Mouse (Mus musculus) kidney, embryonic 14.5 days (tissue): ENCODE data around the gene Lrmp. TPM values are rescaled to one million over a fixed set of nuclear protein-coding genes. Genes with fewer than 3 reads are reported as not detected.
A peak's percentile ranks its signal among the peaks of the same experiment; 100 is the strongest.

Experiments
- ATAC-seq: fragments of 200-750 bp; cut with Nextera tagmentation; 2 replicates; pipeline ENCODE4 v1.8.0; 2017; ENCODE audit warnings: moderate number of reproducible peaks, mild to moderate bottlenecking, moderate TSS enrichment, moderate library complexity; ENCODE audit not compliant: low FRiP score, low TSS enrichment
- H3K27ac ChIP-seq: fragments of 300-500 bp; sonication (generic); 2 replicates; pipeline ENCODE4 v1.5.1; 2014; ENCODE audit warnings: low read depth, mild to moderate bottlenecking, low read length, moderate library complexity, mixed read lengths
- H3K27me3 ChIP-seq: fragments of 300-500 bp; sonication (generic); 2 replicates; pipeline ENCODE4 v1.6.1; 2014; ENCODE audit warnings: mild to moderate bottlenecking, low read length; ENCODE audit not compliant: control insufficient read depth, insufficient read depth
- H3K36me3 ChIP-seq: fragments of 300-500 bp; sonication (generic); 2 replicates; pipeline ENCODE4 v1.6.1; 2014; ENCODE audit warnings: low read length, mixed read lengths; ENCODE audit not compliant: control insufficient read depth, insufficient read depth
- H3K4me1 ChIP-seq: fragments of 300-500 bp; sonication (generic); 2 replicates; pipeline ENCODE4 v1.6.1; 2014; ENCODE audit warnings: low read length, mixed read lengths; ENCODE audit not compliant: control insufficient read depth, insufficient read depth
- H3K4me2 ChIP-seq: fragments of 300-500 bp; sonication (generic); replicated peaks from 2 replicates; pipeline ENCODE4 v1.6.1; 2014; ENCODE audit warnings: low read depth, mild to moderate bottlenecking, low read length
- H3K4me3 ChIP-seq: fragments of 300-500 bp; sonication (generic); 2 replicates; pipeline ENCODE4 v1.5.1; 2014; ENCODE audit warnings: mild to moderate bottlenecking, low read length
- H3K9ac ChIP-seq: fragments of 300-500 bp; sonication (generic); 2 replicates; pipeline ENCODE4 v1.6.1; 2014; ENCODE audit warnings: low read depth, mild to moderate bottlenecking, low read length, moderate library complexity
- H3K9me3 ChIP-seq: fragments of 300-500 bp; sonication (generic); 2 replicates; pipeline ENCODE4 v1.6.1; 2016; ENCODE audit warnings: low read length; ENCODE audit not compliant: control insufficient read depth
- whole genome bisulfite sequencing: fragments of 180-500 bp; shearing (Covaris S2); extraction: QIAGEN DNeasy Blood & Tissue Kit; methylation state at CpG from one replicate; pipeline ENCODE4 v1.1.7; 2014; 5-methylcytosine and 5-hydroxymethylcytosine counted together
- polyA plus RNA-seq: library from polyadenylated mRNA; unstranded; fragments of >200 nt; fragmentation: Nextera tagmentation; extraction: Ambion mirVana; gene quantifications from 2 replicates; pipeline ENCODE4 v1.2.1, GENCODE M21; 2014

The Lrmp gene
- polyA plus RNA-seq, 1 experiment from 2014 or later: 1.0 TPM

DNA sequence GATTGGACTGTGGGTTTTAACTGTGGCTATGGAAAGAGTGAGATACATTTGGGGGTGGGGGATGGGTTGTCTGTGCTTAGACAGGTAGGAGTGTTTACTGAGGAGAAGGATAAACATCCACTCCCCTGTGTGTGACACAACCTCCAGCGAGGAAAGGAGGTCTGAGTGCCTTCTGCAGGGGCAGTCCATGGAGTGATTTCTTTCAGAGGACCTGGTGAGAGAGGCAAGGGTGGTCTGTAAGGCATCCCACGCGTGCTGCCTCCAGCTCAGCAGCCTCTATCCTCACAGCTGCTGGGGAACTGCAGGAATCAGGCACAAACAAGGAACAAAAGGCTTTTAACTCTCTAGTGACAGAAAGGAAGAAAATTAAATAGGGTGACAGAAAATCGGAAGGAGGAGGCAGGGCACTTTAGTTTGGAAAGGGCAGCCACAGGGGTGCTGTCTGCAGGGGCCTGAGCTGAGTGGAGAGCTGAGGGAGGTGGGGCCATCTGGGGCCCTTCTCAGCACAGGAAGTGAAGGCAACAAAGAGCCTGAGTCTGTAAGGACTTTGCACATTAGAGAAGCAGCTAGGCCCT is 732 bp downstream of the Lrmp start:
- ATAC-seq: 0 out of 2 replicates have a peak, but pooled peaks have one; percentile 32
- Histone ChIP-seq H3K4me2 (0 out of 2 replicates have a peak overlapping the region, but pooled peaks have one; percentile 8), H3K4me1 (peaks cover 6% of the 10 kb centered on the region; the same call in 1 of the 2 replicates), H3K36me3 (no peaks in the 10 kb centered on the region), H3K27me3 (no peaks in the 10 kb centered on the region), H3K9me3 (no peaks in the 10 kb centered on the region), H3K4me3 (no peak overlapping the region), H3K9ac (0 out of 2 replicates have a peak overlapping the region, but pooled peaks have one; percentile 28), H3K27ac (no peak overlapping the region)
- 10% methylated on average over 4 of the region's 4 CpGs for WGBS

DNA sequence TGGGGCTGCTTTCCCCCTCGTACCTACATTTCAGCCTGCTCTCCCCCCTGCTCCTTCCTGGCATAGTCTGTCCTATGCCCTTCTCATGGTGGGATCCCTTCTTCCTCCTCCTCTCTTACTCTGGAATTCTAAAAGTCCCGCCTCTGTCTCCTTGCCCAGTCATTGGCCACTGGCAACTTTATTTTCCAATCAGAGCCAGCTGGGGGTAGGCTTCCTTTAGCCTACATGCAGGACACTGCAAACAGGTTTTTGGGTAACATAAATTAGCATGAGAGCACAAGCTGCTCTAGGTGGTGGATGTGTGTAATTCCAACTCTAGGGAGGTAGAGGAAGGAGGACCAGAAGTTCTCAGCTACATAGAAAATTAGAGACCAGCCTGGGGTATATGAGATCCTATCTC is 4.6 kb downstream of the Lrmp start:
- no peak for ATAC-seq
- no peak overlapping the region for H3K9ac ChIP-seq
- H3K9me3 ChIP-seq: no peaks in the 10 kb centered on the region
- WGBS: 64% methylated on average over 2 of the region's 2 CpGs
- H3K27me3 ChIP-seq: no peaks in the 10 kb centered on the region
- H3K36me3 ChIP-seq: no peaks in the 10 kb centered on the region
- H3K4me2 ChIP-seq: no peak overlapping the region
- H3K27ac ChIP-seq: no peak overlapping the region
- peaks cover 6% of the 10 kb centered on the region; the same call in 1 of the 2 replicates for H3K4me1 ChIP-seq
- H3K4me3 ChIP-seq: no peak overlapping the region

DNA sequence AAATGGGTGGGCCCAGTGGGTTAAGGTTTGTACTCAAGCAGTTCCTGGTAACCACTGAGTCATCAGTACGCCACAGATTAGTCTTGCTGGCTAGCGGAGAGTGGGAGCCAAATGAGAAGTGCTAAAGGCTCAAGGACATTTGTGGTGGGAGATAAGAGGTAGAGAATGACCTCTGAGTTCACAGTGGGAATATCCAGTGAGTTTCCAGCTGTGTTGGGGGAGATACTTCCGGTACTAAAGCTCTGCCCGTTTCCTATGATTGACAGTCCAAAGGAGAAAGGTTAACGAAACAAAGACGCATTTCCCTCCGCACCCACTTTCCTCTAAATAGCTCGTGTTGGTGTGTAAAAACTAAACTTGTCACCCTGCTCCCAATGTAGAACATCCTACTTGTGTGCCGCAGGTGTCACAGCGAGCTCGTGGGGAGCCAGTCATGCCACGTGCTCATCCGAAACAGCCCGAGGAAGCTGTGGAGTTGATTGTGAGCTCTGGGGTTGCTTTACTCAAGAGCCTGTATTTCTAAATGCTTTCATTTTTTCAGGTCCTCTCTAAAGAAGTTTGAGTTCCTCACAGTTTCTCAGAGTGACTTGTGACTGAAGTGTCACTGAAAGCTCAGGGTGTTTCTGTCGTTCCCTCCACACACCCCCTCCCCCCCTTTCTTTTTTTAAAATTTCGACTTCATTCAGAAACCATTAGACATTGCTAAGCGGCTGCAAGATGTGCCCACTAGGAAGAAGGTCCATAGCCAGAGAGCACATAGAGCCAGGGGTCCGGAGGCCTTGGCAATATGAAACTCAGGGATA is 5.5 kb downstream of the Lrmp start:
- H3K36me3 ChIP-seq: no peaks in the 10 kb centered on the region
- 35% methylated on average over 18 of the region's 18 CpGs for whole genome bisulfite sequencing
- no peaks in the 10 kb centered on the region for H3K27me3 ChIP-seq
- no peak overlapping the region for H3K9ac ChIP-seq
- no peak overlapping the region for H3K27ac ChIP-seq
- H3K4me1 ChIP-seq: peaks cover 6% of the 10 kb centered on the region; the same call in 1 of the 2 replicates
- no peak overlapping the region for H3K4me3 ChIP-seq
- no peak overlapping the region for H3K4me2 ChIP-seq
- ATAC-seq: no peak
- no peaks in the 10 kb centered on the region for H3K9me3 ChIP-seq

DNA sequence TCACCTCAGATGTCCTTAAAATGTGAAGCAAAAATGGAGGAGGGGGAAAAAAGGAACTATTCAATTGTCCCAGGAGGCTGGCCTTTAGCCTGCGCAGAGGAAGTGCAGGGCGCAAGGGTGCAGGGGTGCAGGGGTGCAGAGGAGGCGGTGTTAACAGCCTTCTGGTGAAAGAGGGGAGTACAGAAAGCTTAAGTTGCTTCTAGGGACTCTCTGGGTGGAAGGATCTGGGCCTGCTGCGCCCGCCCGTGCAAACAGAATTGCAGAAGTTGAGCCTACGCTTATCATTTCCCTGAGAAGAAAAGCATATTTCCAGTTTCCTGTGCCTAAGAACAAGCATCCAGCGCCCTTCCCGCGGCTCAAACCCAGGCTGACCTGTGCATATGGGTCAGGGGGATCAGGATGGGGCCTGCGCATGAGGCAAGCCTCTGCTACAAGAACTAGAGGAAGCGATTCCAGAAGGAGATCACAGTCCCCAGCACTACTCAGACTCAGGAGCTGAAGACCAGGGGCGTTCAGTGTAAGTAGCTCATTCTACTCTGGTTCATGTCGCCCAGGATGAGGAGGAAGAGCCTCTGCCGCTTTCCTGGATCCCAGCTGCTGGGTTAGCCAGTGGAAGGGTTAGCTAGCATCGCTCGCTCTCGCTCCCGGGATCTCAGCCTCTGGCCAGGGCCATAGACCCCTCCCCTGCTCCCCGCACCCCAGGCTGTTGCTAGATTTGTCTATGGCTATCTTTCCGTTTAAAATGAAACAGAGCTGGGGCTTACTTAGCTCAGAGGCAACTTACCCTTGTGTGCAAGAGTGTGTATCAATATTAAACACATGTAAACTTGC is 6.4 kb downstream of the Lrmp start:
- Histone ChIP-seq H3K9me3 (no peaks in the 10 kb centered on the region), H3K36me3 (no peaks in the 10 kb centered on the region), H3K27ac (no peak overlapping the region), H3K27me3 (no peaks in the 10 kb centered on the region), H3K4me1 (no peaks in the 10 kb centered on the region), H3K9ac (no peak overlapping the region), H3K4me3 (no peak overlapping the region), H3K4me2 (no peak overlapping the region)
- no peak for ATAC-seq
- 62% methylated on average over 21 of the region's 21 CpGs for WGBS

DNA sequence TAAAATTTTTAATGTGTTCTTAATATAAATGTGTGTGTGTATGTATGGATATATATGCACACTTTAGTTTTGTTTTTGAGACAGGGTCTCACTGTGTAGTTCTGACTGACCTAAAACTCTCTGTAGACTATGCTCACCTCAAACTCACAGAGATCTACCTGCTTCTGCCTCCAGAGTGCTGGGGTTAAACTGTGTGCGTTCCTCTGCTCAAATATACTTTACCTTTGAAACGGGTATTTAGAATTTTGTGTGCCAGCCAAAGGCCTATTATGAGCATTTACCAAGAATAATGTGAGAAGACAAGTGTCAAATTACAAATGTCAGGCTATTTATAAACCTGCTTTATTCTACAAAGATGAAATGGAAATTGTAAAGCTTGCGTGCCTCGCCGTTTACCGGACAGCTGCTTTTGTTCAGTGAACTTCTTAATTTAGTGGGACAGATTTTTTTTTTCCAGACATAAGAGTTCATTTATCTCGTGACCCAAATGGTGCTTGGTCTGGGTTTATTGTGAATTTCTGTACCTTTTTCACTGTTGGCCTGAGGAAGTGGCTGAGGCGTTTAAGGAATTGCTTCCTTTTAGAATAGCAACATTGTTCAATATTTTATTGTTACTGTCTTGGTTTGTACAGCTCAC is 7.1 kb downstream of the Lrmp start:
- no peaks in the 10 kb centered on the region for H3K4me1 ChIP-seq
- no peak overlapping the region for H3K9ac ChIP-seq
- no peak overlapping the region for H3K4me3 ChIP-seq
- H3K36me3 ChIP-seq: no peaks in the 10 kb centered on the region
- no peak overlapping the region for H3K4me2 ChIP-seq
- peaks cover 3% of the 10 kb centered on the region; the same call in 1 of the 2 replicates for H3K9me3 ChIP-seq
- 62% methylated on average over 8 of the region's 8 CpGs for WGBS
- H3K27ac ChIP-seq: no peak overlapping the region
- no peak for ATAC-seq
- no peaks in the 10 kb centered on the region for H3K27me3 ChIP-seq

DNA sequence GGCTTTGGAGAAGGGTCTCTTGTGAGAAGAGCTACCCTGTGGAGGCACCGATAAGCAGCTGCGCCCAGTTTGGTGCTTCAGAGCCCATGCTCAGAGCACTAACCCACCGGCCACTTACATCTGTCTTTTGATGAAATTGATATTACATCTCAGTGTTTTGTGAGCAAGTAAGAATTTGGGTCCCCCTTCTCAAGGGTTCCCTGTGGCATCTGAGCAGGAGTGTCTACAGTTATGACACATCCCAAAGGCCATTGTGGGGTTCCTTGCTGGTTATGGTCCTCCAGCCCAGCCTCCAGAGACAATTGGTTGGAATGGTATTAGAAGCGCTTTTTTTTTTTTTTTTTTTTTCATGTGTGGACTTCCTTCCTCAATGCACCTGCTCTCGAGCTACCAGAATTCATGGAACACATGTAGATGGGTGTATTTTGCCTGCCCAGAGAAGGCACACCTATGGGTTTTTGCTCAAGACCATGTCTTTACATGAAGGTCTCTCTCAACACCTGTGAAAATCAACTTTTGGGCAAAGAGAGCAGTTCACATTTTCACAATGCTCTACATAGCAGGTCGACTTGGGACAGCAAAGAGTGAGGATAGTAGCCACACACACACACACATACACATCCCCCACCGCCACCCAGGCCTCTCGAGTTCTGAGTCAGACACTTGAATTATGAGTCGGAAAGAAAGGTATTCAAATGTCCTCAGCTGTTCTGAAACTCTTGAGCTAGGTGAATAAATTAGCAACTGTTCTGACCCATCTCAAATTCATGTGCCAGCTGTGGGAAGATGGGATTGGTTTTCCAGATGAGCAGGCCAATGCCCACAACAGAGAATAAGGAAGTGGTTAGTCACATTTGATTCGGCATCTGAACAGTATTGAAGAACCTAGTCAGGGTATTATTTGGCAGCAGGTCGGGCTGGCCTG is 7.9 kb downstream of the Lrmp start:
- no peak overlapping the region for H3K27ac ChIP-seq
- H3K9me3 ChIP-seq: peaks cover 5% of the 10 kb centered on the region; the same call in 1 of the 2 replicates
- H3K4me1 ChIP-seq: no peaks in the 10 kb centered on the region
- no peak overlapping the region for H3K4me3 ChIP-seq
- no peak overlapping the region for H3K4me2 ChIP-seq
- H3K36me3 ChIP-seq: no peaks in the 10 kb centered on the region
- H3K27me3 ChIP-seq: no peaks in the 10 kb centered on the region
- WGBS: 69% methylated on average over 11 of the region's 11 CpGs
- ATAC-seq: no peak
- no peak overlapping the region for H3K9ac ChIP-seq

DNA sequence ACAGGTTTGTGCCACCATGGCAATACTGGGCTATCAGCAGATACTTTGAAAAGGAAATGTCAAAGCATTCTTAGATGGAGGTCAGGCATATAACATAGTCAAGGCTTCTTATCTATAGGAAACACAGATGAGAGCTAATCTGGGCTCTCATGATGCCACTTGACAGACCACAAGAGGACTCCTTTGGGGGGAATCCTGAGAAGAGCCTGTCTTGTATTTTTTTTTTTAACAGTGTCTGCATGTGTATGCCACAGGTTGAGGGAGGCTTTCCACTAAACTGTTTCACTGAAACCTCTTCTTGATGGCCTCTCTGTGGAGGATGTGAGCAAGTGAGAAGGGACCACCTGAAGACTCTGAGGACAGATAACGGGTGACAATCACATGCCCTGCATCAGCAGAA is 9.2 kb downstream of the Lrmp start:
- ATAC-seq: no peak
- H3K27ac ChIP-seq: no peak overlapping the region
- H3K27me3 ChIP-seq: no peaks in the 10 kb centered on the region
- H3K4me1 ChIP-seq: no peaks in the 10 kb centered on the region
- no peak overlapping the region for H3K4me3 ChIP-seq
- H3K4me2 ChIP-seq: no peak overlapping the region
- no peak overlapping the region for H3K9ac ChIP-seq
- WGBS: 88% methylated on average over 1 of the region's 1 CpGs
- peaks cover 5% of the 10 kb centered on the region; the same call in 1 of the 2 replicates for H3K9me3 ChIP-seq
- no peaks in the 10 kb centered on the region for H3K36me3 ChIP-seq

DNA sequence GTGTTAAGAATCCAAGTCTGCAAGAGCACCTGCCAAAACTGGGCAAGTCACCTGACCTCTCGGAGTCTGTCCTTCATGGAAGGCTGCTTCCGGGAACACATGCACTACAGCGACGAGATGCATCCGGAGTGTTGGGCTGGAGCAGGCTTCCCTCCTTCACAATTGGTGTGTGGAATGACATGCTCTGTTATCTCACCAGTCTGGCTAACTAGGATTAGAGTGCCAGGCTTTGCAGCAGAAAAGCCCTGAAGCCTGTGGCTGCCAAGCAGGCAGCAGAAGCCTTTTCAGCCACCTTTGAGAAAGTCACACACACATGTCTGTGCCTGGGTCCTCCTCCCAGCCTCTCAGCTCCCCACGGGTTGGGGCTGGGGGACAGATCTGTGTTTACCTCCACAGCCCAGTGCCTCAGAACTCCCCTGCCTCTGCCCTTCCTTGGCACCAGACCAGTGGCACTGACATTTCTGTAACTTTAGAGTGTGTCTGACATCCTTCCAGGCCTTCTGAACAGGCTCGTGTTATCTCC is 10.2 kb downstream of the Lrmp start:
- peaks cover 5% of the 10 kb centered on the region; the same call in 1 of the 2 replicates for H3K9me3 ChIP-seq
- no peaks in the 10 kb centered on the region for H3K36me3 ChIP-seq
- H3K4me1 ChIP-seq: no peaks in the 10 kb centered on the region
- no peak overlapping the region for H3K4me2 ChIP-seq
- no peak overlapping the region for H3K4me3 ChIP-seq
- ATAC-seq: peak; percentile 50; the same call in 1 of the 2 replicates
- WGBS: 24% methylated on average over 7 of the region's 7 CpGs
- H3K27me3 ChIP-seq: no peaks in the 10 kb centered on the region
- H3K9ac ChIP-seq: no peak overlapping the region
- no peak overlapping the region for H3K27ac ChIP-seq
